Mouse (Mus musculus) lung, postnatal 0 days (tissue): ENCODE results near the gene Akap2. TPM values are rescaled to one million over a fixed set of nuclear protein-coding genes. Genes with fewer than 3 reads are reported as not detected.

Experiments
- ATAC-seq: fragments of 200-750 bp; cut with Nextera tagmentation; 2 replicates; pipeline ENCODE4 v1.8.0; 2017; ENCODE audit warnings: moderate library complexity
- DNase-seq: peaks from one replicate; pipeline ENCODE4 v3.0.0-alpha.2; 2016; ENCODE audit warnings: low spot score
- H3K27ac ChIP-seq: fragments of 300-500 bp; sonication (generic); 2 replicates; pipeline ENCODE4 v1.5.1; 2014; ENCODE audit warnings: antibody characterized with exemption, mild to moderate bottlenecking, low read length, mixed read lengths
- H3K27me3 ChIP-seq: fragments of 300-500 bp; sonication (generic); replicated peaks from 2 replicates; pipeline ENCODE4 v1.6.1; 2014; ENCODE audit warnings: low read length, mixed read lengths; ENCODE audit not compliant: insufficient read depth
- H3K36me3 ChIP-seq: fragments of 300-500 bp; sonication (generic); 2 replicates; pipeline ENCODE4 v1.6.1; 2014; ENCODE audit warnings: low read length, mixed read lengths; ENCODE audit not compliant: insufficient read depth
- H3K4me1 ChIP-seq: fragments of 300-500 bp; sonication (generic); 2 replicates; pipeline ENCODE4 v1.6.1; 2014; ENCODE audit warnings: antibody characterized with exemption, low read depth, low read length, mixed read lengths; ENCODE audit not compliant: insufficient read depth
- H3K4me2 ChIP-seq: fragments of 300-500 bp; sonication (generic); replicated peaks from 2 replicates; pipeline ENCODE4 v1.6.1; 2014; ENCODE audit warnings: low read depth, mild to moderate bottlenecking, low read length, moderate library complexity, mixed read lengths
- H3K4me3 ChIP-seq: fragments of 300-500 bp; sonication (generic); 2 replicates; pipeline ENCODE4 v1.5.1; 2014; ENCODE audit warnings: low read depth, low read length
- H3K9ac ChIP-seq: fragments of 300-500 bp; sonication (generic); replicated peaks from 2 replicates; pipeline ENCODE4 v1.6.1; 2014; ENCODE audit warnings: low read depth, mild to moderate bottlenecking
- H3K9me3 ChIP-seq: fragments of 300-500 bp; sonication (generic); 2 replicates; pipeline ENCODE4 v1.6.1; 2016; ENCODE audit warnings: low read length, mixed read lengths
- CTCF ChIP-seq: IDR thresholded peaks from 2 replicates; pipeline ENCODE4 v1.5.1; 2016; ENCODE audit warnings: antibody characterized with exemption, mild to moderate bottlenecking
- EP300 ChIP-seq: IDR thresholded peaks from 2 replicates; pipeline ENCODE4 v1.6.1; 2016; ENCODE audit warnings: antibody characterized with exemption, mild to moderate bottlenecking, control low read depth
- WGBS: fragments of 180-500 bp; shearing (Covaris S2); extraction: QIAGEN DNeasy Blood & Tissue Kit; methylation state at CpG from one replicate; pipeline ENCODE4 v1.1.7; 2014; 5-methylcytosine and 5-hydroxymethylcytosine counted together
- polyA plus RNA-seq: library from polyadenylated mRNA; unstranded; fragments of >200 nt; fragmentation: Nextera tagmentation; extraction: Ambion mirVana; gene quantifications from 2 replicates; pipeline ENCODE4 v1.2.1, GENCODE M21; 2015

The Akap2 gene
- polyA plus RNA-seq = 112 and 126 TPM in 2 replicates

GRCm38 (mm10) chr4:57717354-57717753, at the start of gene Akap2:
TSS of gene Akap2 (plus strand) at chr4:57717657.
- 94% methylated on average over 9 of the region's 9 CpGs for WGBS
- Histone ChIP-seq H3K4me1 (no peaks in the 10 kb centered on the region), H3K27ac (no peak within 1 kb of the TSS), H3K27me3 (no peaks in the 10 kb centered on the region), H3K9me3 (no peaks in the 10 kb centered on the region), H3K4me3 (no peak within 1 kb of the TSS), H3K9ac (no peak within 1 kb of the TSS), H3K36me3 (no peaks in the 10 kb centered on the region), H3K4me2 (no peak within 1 kb of the TSS)
- DNase-seq = no peak
- ATAC-seq = no peak
- no peak for TF ChIP-seq CTCF
- TF ChIP-seq EP300 = no peak

DNA sequence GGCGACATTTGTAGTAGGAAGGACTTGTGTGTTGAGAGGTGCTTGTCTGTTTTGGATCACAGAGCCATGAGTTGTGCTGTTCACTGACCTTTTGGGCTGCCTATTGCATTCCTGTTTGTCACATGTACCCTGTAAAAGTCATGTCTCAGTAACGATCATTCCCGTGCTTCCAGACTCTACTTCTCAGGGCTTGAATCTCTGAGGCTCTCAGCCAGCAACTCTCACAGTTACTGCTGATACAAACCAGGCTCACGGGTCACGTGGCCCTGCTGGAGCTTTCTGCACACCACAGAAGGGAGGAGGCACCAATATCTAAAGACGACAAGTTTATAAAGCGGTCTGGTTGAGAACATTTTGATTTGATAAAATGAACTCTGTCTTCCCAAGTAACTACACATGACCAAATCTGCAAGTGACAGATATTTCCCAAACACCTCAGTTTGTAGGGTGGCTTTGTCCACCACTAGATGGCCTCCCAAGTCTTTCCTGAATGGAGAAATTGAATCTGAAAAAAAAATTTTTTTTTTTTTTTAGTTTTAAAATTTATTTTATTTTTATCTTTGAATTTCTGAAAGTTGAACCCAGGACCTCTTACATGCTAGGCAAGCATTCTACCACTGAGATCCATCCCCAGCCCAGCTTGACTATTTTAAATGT, 46.5 kb upstream of the Akap2 start:
- Histone ChIP-seq H3K36me3 (no peaks in the 10 kb centered on the region), H3K4me2 (no peak overlapping the region), H3K9ac (no peak overlapping the region), H3K4me1 (0 out of 2 replicates have a peak, but pooled peaks cover 2% of the 10 kb centered on the region), H3K9me3 (no peaks in the 10 kb centered on the region), H3K27me3 (no peaks in the 10 kb centered on the region), H3K4me3 (no peak overlapping the region), H3K27ac (no peak overlapping the region)
- ATAC-seq (no peak), DNase-seq (peak; percentile 60)
- TF ChIP-seq CTCF (peak; percentile 68), EP300 (no peak)
- 43% methylated on average over 7 of the region's 7 CpGs for WGBS

GRCm38 (mm10) chr4:57672541-57672940, 44.9 kb upstream of the Akap2 start:
- no peak overlapping the region for H3K4me3 ChIP-seq
- H3K27me3 ChIP-seq = no peaks in the 10 kb centered on the region
- 83% methylated on average over 4 of the region's 4 CpGs for WGBS
- 0 out of 2 replicates have a peak, but pooled peaks cover 3% of the 10 kb centered on the region for H3K4me1 ChIP-seq
- no peak overlapping the region for H3K9ac ChIP-seq
- H3K27ac ChIP-seq = no peak overlapping the region
- H3K9me3 ChIP-seq = no peaks in the 10 kb centered on the region
- no peak overlapping the region for H3K4me2 ChIP-seq
- ATAC-seq (no peak), DNase-seq (no peak)
- TF ChIP-seq CTCF = no peak
- no peak for TF ChIP-seq EP300
- H3K36me3 ChIP-seq = no peaks in the 10 kb centered on the region

- WGBS = 10% methylated on average over 12 of the region's 12 CpGs
- H3K4me3 ChIP-seq = no peak overlapping the region
- peak; percentile 94 for DNase-seq
- TF ChIP-seq CTCF (peak; percentile 94), EP300 (peak; percentile 95)
- 0 out of 2 replicates have a peak, but pooled peaks cover 3% of the 10 kb centered on the region for H3K4me1 ChIP-seq
- ATAC-seq = peak; percentile 66
- H3K9me3 ChIP-seq = no peaks in the 10 kb centered on the region
- no peaks in the 10 kb centered on the region for H3K27me3 ChIP-seq
- peak overlapping the region; percentile 83 for H3K27ac ChIP-seq
- H3K9ac ChIP-seq = no peak overlapping the region
- no peaks in the 10 kb centered on the region for H3K36me3 ChIP-seq
- peak overlapping the region; percentile 43 for H3K4me2 ChIP-seq
These were observed 44.2 kb upstream of the Akap2 start for GRCm38 (mm10) chr4:57672996-57673906.

DNA sequence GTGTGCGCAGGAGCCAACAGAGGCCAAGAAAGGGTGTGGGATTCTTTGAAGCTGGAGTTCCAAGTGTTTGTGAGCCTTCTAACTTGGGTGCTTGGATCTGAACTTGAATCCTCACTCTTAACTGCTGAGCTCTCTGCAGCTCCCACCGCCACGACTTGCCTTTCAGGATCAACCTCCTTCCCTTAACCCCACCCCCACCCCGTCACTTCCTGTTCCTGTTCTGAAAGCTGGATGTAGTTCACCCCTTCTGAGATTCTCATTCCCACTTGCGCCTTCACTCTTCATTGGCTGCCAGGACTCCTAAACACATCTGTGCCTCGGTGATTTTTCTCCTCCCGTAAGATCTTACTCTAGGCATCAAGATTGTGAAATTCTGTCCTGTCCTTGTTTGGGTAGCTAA, 43.1 kb upstream of the Akap2 start:
- WGBS = 48% methylated on average over 7 of the region's 7 CpGs
- H3K27me3 ChIP-seq = no peaks in the 10 kb centered on the region
- ATAC-seq (no peak), DNase-seq (peak; percentile 59)
- no peak overlapping the region for H3K4me3 ChIP-seq
- H3K9me3 ChIP-seq = no peaks in the 10 kb centered on the region
- H3K9ac ChIP-seq = no peak overlapping the region
- no peaks in the 10 kb centered on the region for H3K36me3 ChIP-seq
- TF ChIP-seq CTCF (no peak), EP300 (no peak)
- H3K4me1 ChIP-seq = 0 out of 2 replicates have a peak, but pooled peaks cover 3% of the 10 kb centered on the region
- peak overlapping the region; percentile 83 for H3K27ac ChIP-seq
- H3K4me2 ChIP-seq = no peak overlapping the region

- Histone ChIP-seq H3K36me3 (no peaks in the 10 kb centered on the region), H3K27ac (peak overlapping the region; percentile 83), H3K4me2 (peak overlapping the region; percentile 42), H3K9ac (no peak overlapping the region), H3K9me3 (no peaks in the 10 kb centered on the region), H3K4me1 (0 out of 2 replicates have a peak, but pooled peaks cover 3% of the 10 kb centered on the region), H3K27me3 (no peaks in the 10 kb centered on the region), H3K4me3 (no peak overlapping the region)
- TF ChIP-seq CTCF (no peak), EP300 (peak; percentile 89)
- peak; percentile 79 for ATAC-seq
- 1% methylated on average over 13 of the region's 13 CpGs for WGBS
- peak; percentile 92 for DNase-seq
These were observed 42.1 kb upstream of the Akap2 start for GRCm38 (mm10) chr4:57675387-57675786.
